Mouse (Mus musculus) liver, postnatal 0 days (tissue): ENCODE results near the gene Sbk2. TPM values are rescaled to one million over a fixed set of nuclear protein-coding genes. Genes with fewer than 3 reads are reported as not detected.

Source experiments
- ATAC-seq: fragments of 200-750 bp; cut with Nextera tagmentation; 2 replicates; pipeline ENCODE4 v1.8.0; 2017; ENCODE audit warnings: mild to moderate bottlenecking, moderate library complexity
- DNase-seq: peaks from one replicate; pipeline ENCODE4 v3.0.0-alpha.2; 2016
- H3K27ac ChIP-seq: fragments of 300-500 bp; sonication (generic); 2 replicates; pipeline ENCODE4 v1.5.1; 2014; ENCODE audit warnings: antibody characterized with exemption, moderate library complexity, mild to moderate bottlenecking, low read depth
- H3K27me3 ChIP-seq: fragments of 300-500 bp; sonication (generic); 2 replicates; pipeline ENCODE4 v1.6.1; 2014; ENCODE audit warnings: low read length, control low read depth, mixed read lengths; ENCODE audit not compliant: insufficient read depth
- H3K36me3 ChIP-seq: fragments of 300-500 bp; sonication (generic); replicated peaks from 2 replicates; pipeline ENCODE4 v1.6.1; 2014; ENCODE audit warnings: mild to moderate bottlenecking, control low read depth, low read length, moderate library complexity, mixed read lengths; ENCODE audit not compliant: insufficient read depth
- H3K4me1 ChIP-seq: fragments of 300-500 bp; sonication (generic); 2 replicates; pipeline ENCODE4 v1.6.1; 2014; ENCODE audit warnings: antibody characterized with exemption, mild to moderate bottlenecking, control low read depth; ENCODE audit not compliant: insufficient read depth
- H3K4me2 ChIP-seq: fragments of 300-500 bp; sonication (generic); 2 replicates; pipeline ENCODE4 v1.6.1; 2014; ENCODE audit warnings: low read depth, mild to moderate bottlenecking, low read length, moderate library complexity, mixed read lengths
- H3K4me3 ChIP-seq: fragments of 300-500 bp; sonication (generic); 2 replicates; pipeline ENCODE4 v1.5.1; 2014; ENCODE audit warnings: low read depth, low read length
- H3K9ac ChIP-seq: fragments of 300-500 bp; sonication (generic); replicated peaks from 2 replicates; pipeline ENCODE4 v1.6.1; 2014; ENCODE audit warnings: mild to moderate bottlenecking, moderate library complexity
- H3K9me3 ChIP-seq: fragments of 300-500 bp; sonication (generic); 2 replicates; pipeline ENCODE4 v1.6.1; 2016; ENCODE audit warnings: mild to moderate bottlenecking, control low read depth, low read length, mixed read lengths
- CTCF ChIP-seq: sonication (generic); IDR thresholded peaks from 2 replicates; pipeline ENCODE4 v1.5.1; 2016; ENCODE audit warnings: antibody characterized with exemption, low read depth
- EP300 ChIP-seq: IDR thresholded peaks from 2 replicates; pipeline ENCODE4 v1.6.1; 2016; ENCODE audit warnings: antibody characterized with exemption, low read depth, mild to moderate bottlenecking
- WGBS: fragments of 180-500 bp; shearing (Covaris S2); extraction: QIAGEN DNeasy Blood & Tissue Kit; methylation state at CpG from one replicate; pipeline ENCODE4 v1.1.7; 2014; ENCODE audit not compliant: insufficient replicate concordance; 5-methylcytosine and 5-hydroxymethylcytosine counted together
- polyA plus RNA-seq: library from polyadenylated mRNA; unstranded; fragments of >200 nt; fragmentation: Nextera tagmentation; extraction: Ambion mirVana; gene quantifications from 2 replicates; pipeline ENCODE4 v1.2.1, GENCODE M21; 2015

The Sbk2 gene
- polyA plus RNA-seq, 1 experiment from 2014 or later: not detected

DNA sequence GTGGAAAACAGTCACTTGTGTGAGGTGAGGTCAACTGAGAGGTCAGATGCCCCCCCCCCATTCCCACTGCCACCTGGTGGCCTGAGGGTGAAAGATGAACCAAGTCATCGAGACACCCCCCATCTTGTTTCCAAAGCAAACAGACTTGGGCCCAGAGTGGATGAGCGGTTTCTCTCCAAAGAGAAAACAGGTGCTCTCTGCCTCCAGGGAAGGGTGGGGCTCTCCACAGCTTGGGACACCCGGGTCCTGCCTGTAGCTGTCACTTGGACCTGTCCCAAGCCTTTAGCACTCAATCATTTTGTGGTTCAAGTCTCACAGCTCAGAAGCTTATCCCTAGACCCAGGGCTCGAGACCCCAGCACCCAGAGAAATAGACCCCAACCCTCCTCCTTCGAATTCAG, 679 bp downstream of the Sbk2 start:
- H3K27ac ChIP-seq: no peak overlapping the region
- no peak for ATAC-seq
- no peak for TF ChIP-seq EP300
- no peak for TF ChIP-seq CTCF
- no peak overlapping the region for H3K4me2 ChIP-seq
- H3K9me3 ChIP-seq: no peaks in the 10 kb centered on the region
- no peaks in the 10 kb centered on the region for H3K36me3 ChIP-seq
- WGBS: 58% methylated on average over 5 of the region's 5 CpGs
- H3K4me1 ChIP-seq: no peaks in the 10 kb centered on the region
- H3K9ac ChIP-seq: no peak overlapping the region
- H3K27me3 ChIP-seq: no peaks in the 10 kb centered on the region
- H3K4me3 ChIP-seq: no peak overlapping the region
- DNase-seq: no peak

DNA sequence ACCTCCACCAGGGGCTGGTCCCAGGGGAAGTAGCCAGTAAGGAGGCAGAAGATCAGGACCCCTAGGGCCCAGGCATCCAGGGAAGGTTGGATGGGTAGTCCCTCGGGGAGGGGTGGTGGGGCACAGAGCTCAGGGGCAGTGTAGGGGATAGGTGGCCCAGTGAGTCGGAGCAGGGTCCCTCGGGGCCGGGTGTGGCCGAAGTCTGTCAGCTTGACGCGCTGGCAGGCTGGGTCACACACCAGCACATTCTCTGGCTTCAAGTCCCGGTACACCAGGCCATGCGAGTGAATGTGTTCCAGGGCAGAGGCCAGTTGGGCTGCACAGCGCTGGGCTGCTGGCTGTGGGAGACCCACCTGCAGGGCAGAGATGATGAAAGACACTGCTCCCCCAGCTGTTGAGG, 6.8 kb downstream of the Sbk2 start:
- TF ChIP-seq CTCF (no peak), EP300 (no peak)
- Histone ChIP-seq H3K9ac (no peak overlapping the region), H3K4me2 (no peak overlapping the region), H3K4me1 (no peaks in the 10 kb centered on the region), H3K27ac (no peak overlapping the region), H3K9me3 (no peaks in the 10 kb centered on the region), H3K27me3 (no peaks in the 10 kb centered on the region), H3K36me3 (no peaks in the 10 kb centered on the region), H3K4me3 (no peak overlapping the region)
- 77% methylated on average over 10 of the region's 10 CpGs for WGBS
- DNase-seq: no peak
- no peak for ATAC-seq

DNA sequence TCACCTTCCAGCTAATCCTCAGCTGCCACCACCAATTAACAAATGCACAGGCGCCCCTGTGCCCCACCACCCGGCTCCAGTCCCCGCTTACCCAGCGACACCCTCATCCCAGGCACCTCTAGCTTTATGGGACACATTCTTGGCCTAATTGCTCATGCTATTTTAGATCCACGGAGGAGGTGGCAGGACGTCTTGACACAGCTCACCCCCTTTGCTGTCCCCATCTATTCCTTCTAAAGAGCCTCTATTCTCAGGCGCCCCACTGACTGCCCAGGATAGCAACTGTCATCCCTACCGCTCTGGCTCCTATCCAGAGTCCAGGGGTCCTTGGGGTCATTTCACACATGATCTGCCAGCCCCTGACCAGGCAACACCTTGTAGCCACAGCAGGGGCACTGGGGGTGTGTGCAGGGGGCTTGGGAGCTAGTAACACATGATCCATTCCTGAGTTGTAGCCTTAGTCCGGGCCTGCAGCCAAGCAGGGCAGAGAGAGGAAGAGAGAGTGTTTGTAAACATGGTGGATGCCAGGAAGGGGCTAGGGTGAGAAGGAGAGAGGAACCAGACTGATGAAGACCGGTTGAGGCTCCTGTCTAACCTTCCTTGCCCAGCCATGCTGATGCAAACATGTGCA, 10.3 kb downstream of the Sbk2 start:
- no peak for TF ChIP-seq EP300
- TF ChIP-seq CTCF: no peak
- Histone ChIP-seq H3K27me3 (no peaks in the 10 kb centered on the region), H3K4me3 (no peak overlapping the region), H3K27ac (no peak overlapping the region), H3K4me2 (no peak overlapping the region), H3K4me1 (no peaks in the 10 kb centered on the region), H3K9me3 (no peaks in the 10 kb centered on the region), H3K9ac (no peak overlapping the region), H3K36me3 (no peaks in the 10 kb centered on the region)
- 36% methylated on average over 10 of the region's 10 CpGs for WGBS
- ATAC-seq (no peak), DNase-seq (no peak)

DNA sequence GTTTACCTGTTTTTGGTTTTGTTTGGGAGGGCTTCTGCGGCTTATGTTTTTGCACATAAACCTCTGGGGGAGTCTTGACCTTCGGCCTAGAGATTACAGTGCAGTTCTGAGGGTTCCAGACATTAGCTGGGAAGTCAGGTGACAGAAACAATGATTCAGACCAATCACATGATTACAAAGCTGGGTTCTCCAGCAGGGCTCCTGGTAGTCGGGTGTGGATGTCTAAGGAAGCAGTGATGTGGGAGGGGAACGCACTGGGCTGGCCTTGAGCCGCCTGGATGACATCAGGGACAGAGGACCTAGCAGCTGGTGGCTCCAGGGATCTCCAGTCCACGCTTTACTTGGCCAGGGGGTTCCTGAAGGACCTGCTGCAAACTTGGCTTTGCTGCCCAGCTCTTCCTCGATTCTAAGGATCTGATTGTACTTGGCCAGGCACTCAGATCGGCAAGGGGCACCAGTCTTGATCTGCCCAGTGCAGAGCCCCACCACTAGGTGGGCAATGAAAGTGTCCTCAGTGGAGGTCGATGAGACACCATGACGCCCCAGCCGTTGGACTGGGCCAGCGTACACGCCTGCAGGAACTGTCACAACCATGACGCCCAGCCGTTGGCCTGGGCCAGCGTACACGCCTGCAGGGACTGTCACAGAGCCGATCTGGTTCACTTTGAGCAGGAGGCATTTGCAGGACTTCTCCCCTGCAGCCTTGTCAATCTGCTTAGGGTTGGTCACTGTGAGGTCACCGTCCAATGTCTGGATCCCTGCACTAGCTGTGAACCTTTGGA, 13.5 kb downstream of the Sbk2 start:
- Histone ChIP-seq H3K9me3 (no peaks in the 10 kb centered on the region), H3K27me3 (no peaks in the 10 kb centered on the region), H3K27ac (no peak overlapping the region), H3K4me3 (no peak overlapping the region), H3K4me2 (no peak overlapping the region), H3K36me3 (no peaks in the 10 kb centered on the region), H3K9ac (no peak overlapping the region), H3K4me1 (no peaks in the 10 kb centered on the region)
- WGBS: 73% methylated on average over 19 of the region's 19 CpGs
- DNase-seq: no peak
- no peak for TF ChIP-seq CTCF
- no peak for TF ChIP-seq EP300
- no peak for ATAC-seq

DNA sequence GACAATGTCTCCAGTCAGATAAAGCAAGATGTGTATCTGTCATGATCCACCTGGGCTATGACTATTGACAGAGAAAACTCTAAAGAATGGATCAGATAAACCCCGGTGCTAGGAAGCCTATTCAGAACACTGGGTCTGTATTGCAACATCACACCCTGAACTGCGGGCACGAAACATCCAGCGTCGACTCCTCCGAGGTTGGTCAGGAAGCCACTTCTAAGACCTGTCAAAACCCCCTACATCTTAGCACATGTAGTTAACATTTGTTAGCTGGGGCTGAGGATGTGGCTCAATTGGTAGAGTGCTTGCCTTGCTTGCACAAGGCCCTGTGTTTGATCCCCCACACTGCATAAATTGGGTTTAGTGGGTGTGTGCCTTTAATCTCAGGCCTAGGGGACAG, 15.8 kb downstream of the Sbk2 start:
- no peak overlapping the region for H3K4me3 ChIP-seq
- no peaks in the 10 kb centered on the region for H3K9me3 ChIP-seq
- WGBS: 43% methylated on average over 6 of the region's 6 CpGs
- H3K27me3 ChIP-seq: no peaks in the 10 kb centered on the region
- ATAC-seq (no peak), DNase-seq (no peak)
- peaks cover 1% of the 10 kb centered on the region; the same call in 1 of the 2 replicates for H3K4me1 ChIP-seq
- H3K4me2 ChIP-seq: no peak overlapping the region
- no peak overlapping the region for H3K9ac ChIP-seq
- no peaks in the 10 kb centered on the region for H3K36me3 ChIP-seq
- no peak overlapping the region for H3K27ac ChIP-seq
- TF ChIP-seq CTCF: no peak
- TF ChIP-seq EP300: no peak

DNA sequence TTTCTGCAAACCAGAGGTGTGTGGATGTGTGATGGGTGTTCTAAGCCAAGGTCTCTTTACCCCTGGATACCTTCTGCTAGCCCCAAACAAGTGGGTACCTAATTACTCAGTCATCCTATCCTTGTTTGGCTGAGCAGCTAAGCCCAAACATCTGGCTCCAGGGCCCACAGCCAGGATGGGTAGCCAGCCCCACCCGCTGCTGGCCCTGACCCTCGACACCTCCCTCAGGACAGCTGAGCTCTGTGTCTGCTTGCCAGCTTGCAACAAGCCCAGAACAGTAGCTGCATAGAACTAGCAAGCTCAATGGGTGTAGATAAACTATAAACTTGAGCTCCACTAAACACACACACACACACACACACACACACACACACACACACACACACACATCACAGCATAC, 16.4 kb downstream of the Sbk2 start:
- no peak for DNase-seq
- H3K4me3 ChIP-seq: no peak overlapping the region
- 43% methylated on average over 2 of the region's 2 CpGs for WGBS
- TF ChIP-seq CTCF: no peak
- H3K36me3 ChIP-seq: no peaks in the 10 kb centered on the region
- no peak for ATAC-seq
- H3K9me3 ChIP-seq: no peaks in the 10 kb centered on the region
- H3K4me1 ChIP-seq: peaks cover 2% of the 10 kb centered on the region; the same call in 1 of the 2 replicates
- H3K27ac ChIP-seq: no peak overlapping the region
- no peaks in the 10 kb centered on the region for H3K27me3 ChIP-seq
- H3K4me2 ChIP-seq: no peak overlapping the region
- no peak overlapping the region for H3K9ac ChIP-seq
